Mouse (Mus musculus): Measurements from ENCODE around the gene Akap12. TPM values are rescaled to one million over a fixed set of nuclear protein-coding genes. Genes with fewer than 3 reads are reported as not detected.
A peak's percentile ranks its signal among the peaks of the same experiment; 100 is the strongest.

Gene Akap12
- polyA plus RNA-seq, 1 experiment from 2014 or later: 53.7 TPM

DNA sequence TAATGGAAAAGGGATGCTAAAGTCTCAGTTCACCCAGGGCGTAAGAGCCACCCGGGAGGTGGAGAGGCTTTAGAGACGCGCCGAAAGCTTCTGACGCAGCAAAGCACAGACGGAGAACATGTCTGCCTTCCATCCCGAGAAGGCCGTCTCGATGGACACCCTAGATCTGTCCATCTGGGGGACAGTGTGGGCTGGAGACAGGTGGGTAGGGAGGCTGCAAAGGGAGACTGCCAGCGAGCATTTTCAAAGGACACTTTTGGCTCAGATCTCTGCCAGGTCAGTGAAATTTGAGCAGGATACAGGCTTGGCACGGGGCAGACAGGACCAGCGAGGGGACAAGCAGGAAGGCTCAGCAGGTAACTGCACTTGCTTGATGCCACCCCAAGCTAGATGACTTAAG, 9.9 kb downstream of the Akap12 start:
- Histone ChIP-seq H3K9me3 (replicated peaks; ENCODE audit: low read length) (no peaks in the 10 kb centered on the region), H3K9ac (ENCODE audit: low read depth, low read length) (no peak overlapping the region), H3K27me3 (ENCODE audit: insufficient read depth, low read length) (no peaks in the 10 kb centered on the region), H3K4me1 (replicated peaks; ENCODE audit: insufficient read depth, low read length) (peaks cover 4% of the 10 kb centered on the region; the same call in 1 of the 2 replicates), H3K4me2 (ENCODE audit: low read length) (no peak overlapping the region), H3K36me3 (ENCODE audit: insufficient read depth, low read length) (no peaks in the 10 kb centered on the region), H3K4me3 (replicated peaks; ENCODE audit: low read depth, low read length) (no peak overlapping the region), H3K27ac (no peak overlapping the region)
- no peak for TF ChIP-seq CTCF (IDR thresholded peaks at IDR 0.05; ENCODE audit: low read depth)
- ATAC-seq (replicated peaks; ENCODE audit: low FRiP score, low read depth) (no peak), DNase-seq (ENCODE audit: low spot score) (no peak)
- 85% methylated on average over 13 of the region's 13 CpGs for WGBS

- no peak for TF ChIP-seq CTCF (IDR thresholded peaks at IDR 0.05; ENCODE audit: low read depth)
- no peak overlapping the region for H3K4me2 ChIP-seq (ENCODE audit: low read length)
- peak; percentile 8 for DNase-seq (ENCODE audit: low spot score)
- no peak overlapping the region for H3K4me3 ChIP-seq (replicated peaks; ENCODE audit: low read depth, low read length)
- no peaks in the 10 kb centered on the region for H3K27me3 ChIP-seq (ENCODE audit: insufficient read depth, low read length)
- no peaks in the 10 kb centered on the region for H3K36me3 ChIP-seq (ENCODE audit: insufficient read depth, low read length)
- no peak overlapping the region for H3K27ac ChIP-seq
- H3K9me3 ChIP-seq (replicated peaks; ENCODE audit: low read length): no peaks in the 10 kb centered on the region
- WGBS: 44% methylated on average over 6 of the region's 6 CpGs
- peaks cover 4% of the 10 kb centered on the region; the same call in 1 of the 2 replicates for H3K4me1 ChIP-seq (replicated peaks; ENCODE audit: insufficient read depth, low read length)
- no peak overlapping the region for H3K9ac ChIP-seq (ENCODE audit: low read depth, low read length)
- ATAC-seq (replicated peaks; ENCODE audit: low FRiP score, low read depth): no peak
Measured at GRCm38 (mm10) chr10:4278041-4278440, 11.9 kb downstream of the Akap12 start.

- ATAC-seq (replicated peaks; ENCODE audit: low FRiP score, low read depth) (no peak), DNase-seq (ENCODE audit: low spot score) (peak; percentile 81)
- 59% methylated on average over 4 of the region's 4 CpGs for WGBS
Measured at GRCm38 (mm10) chr10:4282395-4282794, 16.2 kb downstream of the Akap12 start.

GRCm38 (mm10) chr10:4284781-4285180, 18.6 kb downstream of the Akap12 start:
- no peak overlapping the region for H3K4me3 ChIP-seq (replicated peaks; ENCODE audit: low read depth, low read length)
- WGBS: 85% methylated on average over 1 of the region's 1 CpGs
- H3K27ac ChIP-seq: no peak overlapping the region
- no peak for DNase-seq (ENCODE audit: low spot score)
- no peak for TF ChIP-seq CTCF (IDR thresholded peaks at IDR 0.05; ENCODE audit: low read depth)
- no peak for ATAC-seq (replicated peaks; ENCODE audit: low FRiP score, low read depth)
- H3K27me3 ChIP-seq (ENCODE audit: insufficient read depth, low read length): no peaks in the 10 kb centered on the region
- no peak overlapping the region for H3K4me2 ChIP-seq (ENCODE audit: low read length)
- no peaks in the 10 kb centered on the region for H3K4me1 ChIP-seq (replicated peaks; ENCODE audit: insufficient read depth, low read length)
- no peak overlapping the region for H3K9ac ChIP-seq (ENCODE audit: low read depth, low read length)
- no peaks in the 10 kb centered on the region for H3K36me3 ChIP-seq (ENCODE audit: insufficient read depth, low read length)
- no peaks in the 10 kb centered on the region for H3K9me3 ChIP-seq (replicated peaks; ENCODE audit: low read length)

More at GRCm38 (mm10) chr10:4282395-4282794, 16.2 kb downstream of the Akap12 start:
- no peaks in the 10 kb centered on the region for H3K9me3 ChIP-seq (replicated peaks; ENCODE audit: low read length)
- H3K9ac ChIP-seq (ENCODE audit: low read depth, low read length): no peak overlapping the region
- no peak overlapping the region for H3K4me3 ChIP-seq (replicated peaks; ENCODE audit: low read depth, low read length)
- no peak overlapping the region for H3K27ac ChIP-seq
- no peak overlapping the region for H3K4me2 ChIP-seq (ENCODE audit: low read length)
- H3K36me3 ChIP-seq (ENCODE audit: insufficient read depth, low read length): no peaks in the 10 kb centered on the region
- no peaks in the 10 kb centered on the region; the same call in 1 of the 2 replicates for H3K4me1 ChIP-seq (replicated peaks; ENCODE audit: insufficient read depth, low read length)
- no peaks in the 10 kb centered on the region for H3K27me3 ChIP-seq (ENCODE audit: insufficient read depth, low read length)
- no peak for TF ChIP-seq CTCF (IDR thresholded peaks at IDR 0.05; ENCODE audit: low read depth)

DNA sequence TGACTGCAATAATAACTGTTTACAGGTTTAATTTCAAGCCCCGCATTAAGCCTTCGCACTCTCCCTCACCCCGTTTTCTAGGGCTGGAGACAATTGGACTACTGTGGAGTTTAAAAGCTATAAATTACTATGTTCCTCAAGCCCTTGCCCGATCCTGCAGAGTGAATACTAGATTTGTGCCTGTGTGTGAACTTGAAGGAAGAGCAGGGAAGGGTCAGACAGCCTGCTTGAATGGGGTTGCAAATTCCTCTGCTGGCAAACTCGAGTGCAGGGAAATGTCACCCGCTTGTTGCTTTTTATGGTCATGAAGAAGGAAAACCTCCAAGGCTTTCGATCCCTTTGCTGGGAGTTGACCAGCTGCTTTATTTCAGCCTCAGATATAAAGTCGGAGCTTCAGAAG, 19.6 kb downstream of the Akap12 start:
- Histone ChIP-seq H3K9ac (ENCODE audit: low read depth, low read length) (no peak overlapping the region), H3K36me3 (ENCODE audit: insufficient read depth, low read length) (no peaks in the 10 kb centered on the region), H3K4me1 (replicated peaks; ENCODE audit: insufficient read depth, low read length) (no peaks in the 10 kb centered on the region), H3K4me2 (ENCODE audit: low read length) (no peak overlapping the region), H3K27me3 (ENCODE audit: insufficient read depth, low read length) (no peaks in the 10 kb centered on the region), H3K27ac (peak overlapping the region; percentile 56), H3K4me3 (replicated peaks; ENCODE audit: low read depth, low read length) (no peak overlapping the region), H3K9me3 (replicated peaks; ENCODE audit: low read length) (no peaks in the 10 kb centered on the region)
- ATAC-seq (replicated peaks; ENCODE audit: low FRiP score, low read depth) (no peak), DNase-seq (ENCODE audit: low spot score) (peak; percentile 81)
- no peak for TF ChIP-seq CTCF (IDR thresholded peaks at IDR 0.05; ENCODE audit: low read depth)
- WGBS: 22% methylated on average over 8 of the region's 8 CpGs

DNA sequence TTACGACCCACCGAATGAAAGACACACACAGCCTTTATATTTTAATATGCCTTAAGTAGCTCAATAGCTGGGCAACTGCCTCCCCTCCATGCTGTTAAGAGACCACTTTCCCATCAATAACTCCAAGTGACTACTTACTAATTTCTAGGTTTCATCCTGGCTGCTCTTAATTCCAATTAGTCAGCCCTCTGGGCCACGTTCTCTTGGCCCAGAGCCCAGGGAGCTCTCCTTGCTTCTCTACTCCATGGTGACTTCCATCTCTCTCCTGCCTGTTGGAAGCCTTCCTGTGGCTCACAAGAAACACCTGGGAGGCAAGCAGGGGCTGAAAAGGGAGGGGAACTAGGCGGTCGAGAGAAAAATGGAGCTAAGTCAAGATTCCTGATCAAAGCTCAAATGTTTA, 23.0 kb downstream of the Akap12 start:
- Histone ChIP-seq H3K4me1 (replicated peaks; ENCODE audit: insufficient read depth, low read length) (no peaks in the 10 kb centered on the region), H3K9ac (ENCODE audit: low read depth, low read length) (no peak overlapping the region), H3K9me3 (replicated peaks; ENCODE audit: low read length) (no peaks in the 10 kb centered on the region), H3K4me2 (ENCODE audit: low read length) (no peak overlapping the region), H3K27ac (no peak overlapping the region), H3K27me3 (ENCODE audit: insufficient read depth, low read length) (no peaks in the 10 kb centered on the region), H3K36me3 (ENCODE audit: insufficient read depth, low read length) (no peaks in the 10 kb centered on the region), H3K4me3 (replicated peaks; ENCODE audit: low read depth, low read length) (no peak overlapping the region)
- TF ChIP-seq CTCF (IDR thresholded peaks at IDR 0.05; ENCODE audit: low read depth): no peak
- 44% methylated on average over 5 of the region's 5 CpGs for WGBS
- DNase-seq (ENCODE audit: low spot score): no peak
- ATAC-seq (replicated peaks; ENCODE audit: low FRiP score, low read depth): no peak

DNA sequence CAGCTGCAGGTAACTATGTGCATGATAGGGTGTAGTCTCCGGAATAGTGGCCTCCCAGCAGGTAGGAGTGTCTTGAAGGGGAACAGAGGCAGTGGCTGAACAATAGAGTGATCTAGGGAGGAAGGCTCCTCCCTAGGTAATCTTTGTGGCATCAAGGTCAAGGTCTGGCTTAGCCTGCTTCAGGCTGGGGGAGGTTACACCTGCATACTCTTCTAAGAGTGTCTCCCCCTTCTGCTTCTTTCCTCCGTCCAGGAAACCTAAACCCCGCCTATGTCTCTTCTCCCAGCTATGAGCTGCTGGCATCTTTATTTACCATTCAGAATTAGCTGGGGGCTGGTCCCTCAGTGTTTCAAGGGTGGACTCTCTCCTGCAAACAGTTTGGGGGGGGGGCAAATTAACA, 23.5 kb downstream of the Akap12 start:
- H3K9me3 ChIP-seq (replicated peaks; ENCODE audit: low read length): no peaks in the 10 kb centered on the region
- TF ChIP-seq CTCF (IDR thresholded peaks at IDR 0.05; ENCODE audit: low read depth): no peak
- WGBS: 35% methylated on average over 3 of the region's 3 CpGs

More for the DNA sequence above, 23.5 kb downstream of the Akap12 start:
- ATAC-seq (replicated peaks; ENCODE audit: low FRiP score, low read depth) (no peak), DNase-seq (ENCODE audit: low spot score) (no peak)
- no peak overlapping the region for H3K4me3 ChIP-seq (replicated peaks; ENCODE audit: low read depth, low read length)
- no peaks in the 10 kb centered on the region for H3K36me3 ChIP-seq (ENCODE audit: insufficient read depth, low read length)
- no peaks in the 10 kb centered on the region for H3K27me3 ChIP-seq (ENCODE audit: insufficient read depth, low read length)
- no peak overlapping the region for H3K9ac ChIP-seq (ENCODE audit: low read depth, low read length)
- no peaks in the 10 kb centered on the region for H3K4me1 ChIP-seq (replicated peaks; ENCODE audit: insufficient read depth, low read length)
- H3K4me2 ChIP-seq (ENCODE audit: low read length): no peak overlapping the region
- no peak overlapping the region for H3K27ac ChIP-seq
